Comparison of ENCODE assay signal across 8 mouse cellular contexts in genomic region chr16:38812521-38812920, GRCm38 (mm10). TPM values are rescaled to one million over a fixed set of nuclear protein-coding genes. Genes with fewer than 3 reads are reported as not detected.
DNase-seq lines count a peak whose midpoint lies in the region; ATAC-seq and TF ChIP-seq lines count a peak whose summit lies in the region.
"Had no signal": no experiment of that assay in that cellular context is flagged by ENCODE, and none has a peak within 500 bp of the region (broad histone marks: within the 10 kb centered on the region; RNA-seq: fewer than 3 reads in every experiment).

No protein-coding gene starts in this region.

- 0 out of 2 replicates have a peak, but pooled peaks cover 3% of the 10 kb centered on the region for H3K4me1 ChIP-seq in lung, embryonic 14.5 days (ENCODE audit: insufficient read depth)

- peak; percentile 85 for TF ChIP-seq CTCF in lung, embryonic 14.5 days (IDR thresholded peaks at IDR 0.05; ENCODE audit: low read depth)

- no peaks in the 10 kb centered on the region for H3K27me3 ChIP-seq in lung, embryonic 14.5 days (ENCODE audit: insufficient read depth, low read length)
- H3K27me3 ChIP-seq: lung, embryonic 15.5 days had no signal

- H3K36me3 ChIP-seq in lung, embryonic 14.5 days (ENCODE audit: insufficient read depth) = no peaks in the 10 kb centered on the region
- H3K36me3 ChIP-seq: lung, embryonic 15.5 days had no signal

- 31% methylated on average over 8 of the region's 8 CpGs for WGBS in lung, embryonic 14.5 days

- H3K9me3 ChIP-seq in lung, embryonic 14.5 days (ENCODE audit: low read depth, low read length) = no peaks in the 10 kb centered on the region
- H3K9me3 ChIP-seq: lung, embryonic 15.5 days had no signal

- H3K4me3 ChIP-seq in lung, embryonic 14.5 days (ENCODE audit: low read depth, low read length) = no peak overlapping the region
- H3K4me3 ChIP-seq: lung, embryonic 15.5 days had no signal

- no peak overlapping the region for H3K27ac ChIP-seq in lung, embryonic 14.5 days (ENCODE audit: low read depth)
- H3K27ac ChIP-seq: lung, embryonic 15.5 days had no signal

- peak; percentile 77 for ATAC-seq in CD4-positive, CD25-positive, alpha-beta regulatory T cell, adult 4 months
- ATAC-seq in lung, embryonic 14.5 days (ENCODE audit: insufficient read depth) = no peak

- DNase-seq in MN1 (ENCODE audit: low spot score) = peak; percentile 6
- peak; percentile 8 for DNase-seq in cerebellum, adult 9-10 months
- DNase-seq in gastrocnemius, postnatal 25 days = peak; percentile 23
- DNase-seq in kidney, postnatal 4 days = peak; percentile 81 to 86
- DNase-seq in lung, embryonic 14.5 days = peak; percentile 95
- DNase-seq in right cerebral cortex, postnatal 25 days = peak; percentile 37

- no peak overlapping the region for H3K9ac ChIP-seq in lung, embryonic 14.5 days
- H3K9ac ChIP-seq: lung, embryonic 15.5 days had no signal

- H3K4me2 ChIP-seq in lung, embryonic 14.5 days = no peak overlapping the region
- H3K4me2 ChIP-seq: lung, embryonic 15.5 days had no signal

RNA-seq across cellular contexts. Expression of gene Upk1b, which starts 12.4 kb away (rescaled TPM):
- not detected for polyA plus RNA-seq in CD4-positive, CD25-positive, alpha-beta regulatory T cell, adult 4 months (2017; shearing (Covaris generic))
- not detected for total RNA-seq in gastrocnemius, postnatal 25 days (2021)
- polyA plus RNA-seq in lung, embryonic 14.5 days (2014; fragmentation: Nextera tagmentation; extraction: Ambion mirVana) = 15.4 and 16.8 TPM in 2 replicates

RNA-seq across cellular contexts. Expression of gene 4930435E12Rik, which starts 16.0 kb away (rescaled TPM):
- polyA plus RNA-seq in CD4-positive, CD25-positive, alpha-beta regulatory T cell, adult 4 months (2017; shearing (Covaris generic)) = not detected
- total RNA-seq in gastrocnemius, postnatal 25 days (2021) = not detected
- not detected in 2 replicates for polyA plus RNA-seq in lung, embryonic 14.5 days (2014; fragmentation: Nextera tagmentation; extraction: Ambion mirVana)
- polyA plus RNA-seq: lung, embryonic 15.5 days had no signal

Comparison
In these comparisons a context has a peak if more than half of its experiments do, and no peak if none do; other contexts are left out.
1. DNase-seq: peak in every context shown above with its lines; median percentile 95 in lung, embryonic 14.5 days; 84 in kidney, postnatal 4 days; 37 in right cerebral cortex, postnatal 25 days; 23 in gastrocnemius, postnatal 25 days; 8 in cerebellum, adult 9-10 months; 6 in MN1.
2. RNA of gene Upk1b, which starts 12.4 kb away (polyA plus RNA-seq): 15.4 to 16.8 TPM in lung, embryonic 14.5 days; not detected in CD4-positive, CD25-positive, alpha-beta regulatory T cell, adult 4 months; every median in the first group is over 10 times any median in the second.